Mouse (Mus musculus) cerebellum, adult 2 months (tissue): ENCODE results near the gene Prss53.
A peak's percentile ranks its signal among the peaks of the same experiment; 100 is the strongest.

Experiments used
- CTCF ChIP-seq: fragments of 200-500 bp; IDR thresholded peaks from 2 replicates; pipeline ENCODE4 v1.5.1; 2011; ENCODE audit warnings: low read depth, mild to moderate bottlenecking, control low read depth, low read length, moderate library complexity, borderline replicate concordance; ENCODE audit not compliant: insufficient read depth
- POLR2A ChIP-seq: fragments of 200-500 bp; IDR thresholded peaks from 2 replicates; pipeline ENCODE4 v1.6.1; 2011; ENCODE audit warnings: low read length, control low read depth, borderline replicate concordance; ENCODE audit not compliant: insufficient read depth

DNA sequence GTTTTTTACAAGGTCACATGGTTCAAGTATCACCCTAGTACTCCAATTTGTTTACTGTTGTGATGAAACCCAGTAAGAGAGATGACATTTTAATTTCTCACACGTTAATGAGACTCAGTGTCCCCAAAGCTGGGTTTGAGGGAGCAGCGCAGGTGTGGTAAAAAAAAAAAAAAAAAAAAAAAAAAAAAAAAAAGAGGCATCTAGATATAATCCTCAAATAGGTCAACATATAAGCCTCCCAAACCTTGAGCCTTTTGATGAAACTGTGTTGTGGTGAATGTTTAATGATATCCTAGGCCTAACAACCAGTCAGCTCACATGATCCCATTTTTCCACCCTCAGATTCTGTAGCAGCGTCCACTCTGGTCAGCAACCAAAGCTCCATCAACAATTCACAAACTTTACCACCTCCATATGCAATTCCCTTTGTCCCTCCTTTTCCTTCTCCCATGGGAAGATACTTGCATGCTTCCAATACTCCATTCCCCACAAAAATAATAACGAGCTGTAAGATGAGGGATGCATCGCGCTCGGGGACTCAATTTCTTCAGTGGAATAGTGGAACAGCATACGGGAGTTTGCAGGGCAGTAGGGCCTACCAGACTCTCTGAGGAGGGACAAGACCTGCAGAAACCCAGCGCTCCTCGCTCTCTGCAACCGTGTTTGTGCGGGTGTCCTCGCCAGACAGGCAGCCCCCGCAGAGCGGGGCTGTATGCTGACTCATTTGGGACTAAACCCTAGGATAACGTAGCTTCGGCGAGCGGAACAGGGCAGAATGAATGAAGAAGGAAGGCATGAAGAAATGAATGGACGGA lies 15.8 kb downstream of the Prss53 start:
- TF ChIP-seq CTCF (no peak), POLR2A (peak; percentile 34; the same call in 1 of the 2 replicates)
